Mouse (Mus musculus) lung, postnatal 36 days (tissue): ENCODE data around the gene Ep400.
"Not testable (repeated sequence)": the region's sequence is repeated elsewhere in the genome, so short reads cannot be mapped to it uniquely, and the experiment has no call there.

ENCODE experiments used
- DNase-seq: peaks from one replicate; pipeline ENCODE4 v3.0.0; 2022; ENCODE audit warnings: mixed read lengths

Gene Ep400

GRCm38 (mm10) chr5:110779276-110779997 lies 8.9 kb upstream of the Ep400 start:
- DNase-seq: no peak

GRCm38 (mm10) chr5:110778263-110778662 lies 7.7 kb upstream of the Ep400 start:
- DNase-seq: no peak

- DNase-seq: no peak
These were observed 5.6 kb upstream of the Ep400 start for GRCm38 (mm10) chr5:110776141-110776540.

- no peak for DNase-seq
These were observed 4.0 kb upstream of the Ep400 start for GRCm38 (mm10) chr5:110774511-110774910.

GRCm38 (mm10) chr5:110772945-110773344 lies 2.4 kb upstream of the Ep400 start:
- DNase-seq: not testable (repeated sequence)

GRCm38 (mm10) chr5:110770031-110770445 lies 479 bp downstream of the Ep400 start:
- DNase-seq: peak; percentile 47

- no peak for DNase-seq
These were observed 1.2 kb downstream of the Ep400 start for GRCm38 (mm10) chr5:110769272-110769671.

- no peak for DNase-seq
These were observed 6.6 kb downstream of the Ep400 start for GRCm38 (mm10) chr5:110763890-110764289.

GRCm38 (mm10) chr5:110745021-110745420 lies 25.5 kb downstream of the Ep400 start:
- DNase-seq: no peak

GRCm38 (mm10) chr5:110739496-110740275 lies 30.8 kb downstream of the Ep400 start:
- no peak for DNase-seq

- no peak for DNase-seq
These were observed 34.9 kb downstream of the Ep400 start for GRCm38 (mm10) chr5:110735606-110736005.

- no peak for DNase-seq
These were observed 37.2 kb downstream of the Ep400 start for GRCm38 (mm10) chr5:110733231-110733823.

- no peak for DNase-seq
These were observed 39.3 kb downstream of the Ep400 start for GRCm38 (mm10) chr5:110731227-110731626.

GRCm38 (mm10) chr5:110727850-110728249 lies 42.7 kb downstream of the Ep400 start:
- DNase-seq: peak; percentile 79

GRCm38 (mm10) chr5:110723543-110723942 lies 47.0 kb downstream of the Ep400 start:
- peak; percentile 15 for DNase-seq

- DNase-seq: not testable (repeated sequence)
These were observed 49.1 kb downstream of the Ep400 start for GRCm38 (mm10) chr5:110721463-110721862.

GRCm38 (mm10) chr5:110711455-110711854 lies 59.1 kb downstream of the Ep400 start:
- no peak for DNase-seq

- no peak for DNase-seq
These were observed 61.3 kb downstream of the Ep400 start for GRCm38 (mm10) chr5:110709256-110709655.

GRCm38 (mm10) chr5:110704004-110704403 lies 66.5 kb downstream of the Ep400 start:
- DNase-seq: peak; percentile 57

- DNase-seq: no peak
These were observed 71.9 kb downstream of the Ep400 start for GRCm38 (mm10) chr5:110698617-110699016.

GRCm38 (mm10) chr5:110682041-110682440 lies 88.5 kb downstream of the Ep400 start:
- DNase-seq: no peak

- DNase-seq: no peak
These were observed 104.9 kb downstream of the Ep400 start for GRCm38 (mm10) chr5:110665486-110666121.

GRCm38 (mm10) chr5:110664750-110665269 lies 105.7 kb downstream of the Ep400 start:
- DNase-seq: no peak
